Mouse (Mus musculus) embryonic stem cell, embryonic (primary cell): ENCODE results near the gene Lama4.

Experiments
- CTCF ChIA-PET, 4 experiments: fragments of 300-600 bp in 2 of 4; fragments of 350-600 bp in 2 of 4; sonication (Branson Sonifier 250); formaldehyde crosslinking; loops; one replicate each; lab custom pipeline; 2022; ENCODE audit warnings: inconsistent platforms in 2 of 4; lab: Charles Lee
- POLR2A ChIA-PET, 4 experiments: fragments of 300-600 bp in 2 of 4; fragments of 350-600 bp in 2 of 4; sonication (Branson Sonifier 250); formaldehyde crosslinking; loops; one replicate each; lab custom pipeline; 2022; ENCODE audit warnings: antibody characterized with exemption in 4 of 4, inconsistent platforms in 1 of 4; lab: Charles Lee

The Lama4 gene

GRCm38 (mm10) chr10:38965075-38965781 is at the start of gene Lama4:
Gene Lama4 (plus strand): TSS chr10:38965515.
- ChIA-PET POLR2A (interaction anchor here in 1 of 4 experiments (1.9 kb wide), 1 partner anchor 8 kb away, joined by 4 read pairs; no protein-coding TSS in a partner anchor), CTCF (interaction anchor here in 1 of 4 experiments (0.5 kb wide), 1 partner anchor 74 kb away, joined by 4 read pairs; no protein-coding TSS in a partner anchor)

- ChIA-PET POLR2A (no interaction called here), CTCF (no interaction called here)
Observed at GRCm38 (mm10) chr10:38916027-38916617, 49.2 kb upstream of the Lama4 start.

GRCm38 (mm10) chr10:38928940-38929697 is 36.2 kb upstream of the Lama4 start:
- POLR2A ChIA-PET: no interaction called here

GRCm38 (mm10) chr10:38944701-38945100 is 20.6 kb upstream of the Lama4 start:
- ChIA-PET POLR2A (no interaction called here), CTCF (interaction anchor here in 1 of 4 experiments (1.0 kb wide), 1 partner anchor 120 kb away, joined by 3 read pairs; no protein-coding TSS in a partner anchor)

More at GRCm38 (mm10) chr10:38928940-38929697, 36.2 kb upstream of the Lama4 start:
- CTCF ChIA-PET: no interaction called here

- POLR2A ChIA-PET: no interaction called here
Observed at GRCm38 (mm10) chr10:38961920-38962319, 3.4 kb upstream of the Lama4 start.

GRCm38 (mm10) chr10:38964719-38965074 is 618 bp upstream of the Lama4 start:
- POLR2A ChIA-PET: interaction anchor here in 1 of 4 experiments (1.9 kb wide), 1 partner anchor 8 kb away, joined by 4 read pairs; no protein-coding TSS in a partner anchor
- CTCF ChIA-PET: no interaction called here

More at GRCm38 (mm10) chr10:38961920-38962319, 3.4 kb upstream of the Lama4 start:
- CTCF ChIA-PET: no interaction called here

GRCm38 (mm10) chr10:38965857-38966256 is 542 bp downstream of the Lama4 start:
- ChIA-PET POLR2A (no interaction called here), CTCF (no interaction called here)

- CTCF ChIA-PET: no interaction called here
- POLR2A ChIA-PET: no interaction called here
Observed at GRCm38 (mm10) chr10:38966646-38967045, 1.3 kb downstream of the Lama4 start.

- CTCF ChIA-PET: interaction anchor here in 1 of 4 experiments (0.6 to 0.7 kb wide), 3 partner anchors 84 to 428 kb away, joined by 3 to 4 read pairs (median 4); no protein-coding TSS in a partner anchor
- POLR2A ChIA-PET: no interaction called here
Observed at GRCm38 (mm10) chr10:38968326-38969072, 3.2 kb downstream of the Lama4 start.

GRCm38 (mm10) chr10:38969543-38969942 is 4.2 kb downstream of the Lama4 start:
- CTCF ChIA-PET: no interaction called here
- POLR2A ChIA-PET: interaction anchor here in 1 of 4 experiments (0.6 kb wide), 1 partner anchor 692 kb away, joined by 5 read pairs; no protein-coding TSS in a partner anchor

GRCm38 (mm10) chr10:38969975-38970374 is 4.7 kb downstream of the Lama4 start:
- ChIA-PET POLR2A (no interaction called here), CTCF (no interaction called here)

GRCm38 (mm10) chr10:38972221-38972946 is 7.1 kb downstream of the Lama4 start:
- CTCF ChIA-PET: interaction anchor here in 1 of 4 experiments (0.6 kb wide), 1 partner anchor 272 kb away, joined by 3 read pairs; no protein-coding TSS in a partner anchor
- POLR2A ChIA-PET: interaction anchor here in 2 of 4 experiments (0.6 to 1.4 kb wide), 2 partner anchors 8 to 31 kb away, joined by 4 to 23 read pairs; no protein-coding TSS in a partner anchor

GRCm38 (mm10) chr10:38973016-38973415 is 7.7 kb downstream of the Lama4 start:
- ChIA-PET CTCF (interaction anchor here in 1 of 4 experiments (0.6 kb wide), 1 partner anchor 1290 kb away, joined by 4 read pairs; no protein-coding TSS in a partner anchor), POLR2A (interaction anchor here in 1 of 4 experiments (0.9 to 1.4 kb wide), 2 partner anchors 9 to 15 kb away, joined by 3 to 4 read pairs; no protein-coding TSS in a partner anchor)

GRCm38 (mm10) chr10:38978195-38978594 is 12.9 kb downstream of the Lama4 start:
- ChIA-PET CTCF (no interaction called here), POLR2A (no interaction called here)

- ChIA-PET CTCF (no interaction called here), POLR2A (interaction anchor here in 2 of 4 experiments (0.6 to 1.6 kb wide), 2 partner anchors 14 to 118 kb away, joined by 3 to 6 read pairs; no protein-coding TSS in a partner anchor)
Observed at GRCm38 (mm10) chr10:38979699-38980098, 14.4 kb downstream of the Lama4 start.

GRCm38 (mm10) chr10:38980980-38981379 is 15.7 kb downstream of the Lama4 start:
- ChIA-PET POLR2A (interaction anchor here in 2 of 4 experiments (0.6 to 1.6 kb wide), 2 partner anchors 13 to 72 kb away, joined by 4 to 6 read pairs; no protein-coding TSS in a partner anchor), CTCF (no interaction called here)

GRCm38 (mm10) chr10:38984358-38985075 is 19.2 kb downstream of the Lama4 start:
- ChIA-PET POLR2A (interaction anchor here in 1 of 4 experiments (0.5 kb wide), 1 partner anchor 320 kb away, joined by 4 read pairs; no protein-coding TSS in a partner anchor), CTCF (no interaction called here)
